Mouse (Mus musculus) liver, adult (tissue): ENCODE measurements around the gene Arhgef10l.

Experiments used
- GATA4 ChIP-seq: IDR thresholded peaks from 2 replicates; pipeline ENCODE4 v1.6.1; 2014; ENCODE audit warnings: mild to moderate bottlenecking, low read length; ENCODE audit not compliant: insufficient replicate concordance

The Arhgef10l gene

GRCm38 (mm10) chr4:140614553-140614952 is 51.3 kb downstream of the Arhgef10l start:
- TF ChIP-seq GATA4 = no peak

GRCm38 (mm10) chr4:140614145-140614544 is 51.7 kb downstream of the Arhgef10l start:
- no peak for TF ChIP-seq GATA4

- no peak for TF ChIP-seq GATA4
Observed at GRCm38 (mm10) chr4:140610841-140611609, 54.8 kb downstream of the Arhgef10l start.

- no peak for TF ChIP-seq GATA4
Observed at GRCm38 (mm10) chr4:140608228-140608720, 57.5 kb downstream of the Arhgef10l start.

- no peak for TF ChIP-seq GATA4
Observed at GRCm38 (mm10) chr4:140606779-140607178, 59.0 kb downstream of the Arhgef10l start.

GRCm38 (mm10) chr4:140606197-140606596 is 59.6 kb downstream of the Arhgef10l start:
- TF ChIP-seq GATA4 = no peak

GRCm38 (mm10) chr4:140605790-140606189 is 60.0 kb downstream of the Arhgef10l start:
- no peak for TF ChIP-seq GATA4

- no peak for TF ChIP-seq GATA4
Observed at GRCm38 (mm10) chr4:140605247-140605646, 60.6 kb downstream of the Arhgef10l start.

GRCm38 (mm10) chr4:140604541-140604940 is 61.3 kb downstream of the Arhgef10l start:
- TF ChIP-seq GATA4 = no peak

GRCm38 (mm10) chr4:140602022-140602421 is 63.8 kb downstream of the Arhgef10l start:
- no peak for TF ChIP-seq GATA4

GRCm38 (mm10) chr4:140601153-140601552 is 64.7 kb downstream of the Arhgef10l start:
- no peak for TF ChIP-seq GATA4

GRCm38 (mm10) chr4:140598846-140599245 is 67.0 kb downstream of the Arhgef10l start:
- TF ChIP-seq GATA4 = no peak

GRCm38 (mm10) chr4:140597928-140598327 is 67.9 kb downstream of the Arhgef10l start:
- TF ChIP-seq GATA4 = no peak

- no peak for TF ChIP-seq GATA4
Observed at GRCm38 (mm10) chr4:140597378-140597777, 68.4 kb downstream of the Arhgef10l start.

- TF ChIP-seq GATA4 = no peak
Observed at GRCm38 (mm10) chr4:140593771-140594505, 71.9 kb downstream of the Arhgef10l start.
